Mouse (Mus musculus): ENCODE results near the gene Dcps. TPM values are rescaled to one million over a fixed set of nuclear protein-coding genes. Genes with fewer than 3 reads are reported as not detected.

Gene Dcps
- polyA plus RNA-seq, 1 experiment = 25.3 TPM

DNA sequence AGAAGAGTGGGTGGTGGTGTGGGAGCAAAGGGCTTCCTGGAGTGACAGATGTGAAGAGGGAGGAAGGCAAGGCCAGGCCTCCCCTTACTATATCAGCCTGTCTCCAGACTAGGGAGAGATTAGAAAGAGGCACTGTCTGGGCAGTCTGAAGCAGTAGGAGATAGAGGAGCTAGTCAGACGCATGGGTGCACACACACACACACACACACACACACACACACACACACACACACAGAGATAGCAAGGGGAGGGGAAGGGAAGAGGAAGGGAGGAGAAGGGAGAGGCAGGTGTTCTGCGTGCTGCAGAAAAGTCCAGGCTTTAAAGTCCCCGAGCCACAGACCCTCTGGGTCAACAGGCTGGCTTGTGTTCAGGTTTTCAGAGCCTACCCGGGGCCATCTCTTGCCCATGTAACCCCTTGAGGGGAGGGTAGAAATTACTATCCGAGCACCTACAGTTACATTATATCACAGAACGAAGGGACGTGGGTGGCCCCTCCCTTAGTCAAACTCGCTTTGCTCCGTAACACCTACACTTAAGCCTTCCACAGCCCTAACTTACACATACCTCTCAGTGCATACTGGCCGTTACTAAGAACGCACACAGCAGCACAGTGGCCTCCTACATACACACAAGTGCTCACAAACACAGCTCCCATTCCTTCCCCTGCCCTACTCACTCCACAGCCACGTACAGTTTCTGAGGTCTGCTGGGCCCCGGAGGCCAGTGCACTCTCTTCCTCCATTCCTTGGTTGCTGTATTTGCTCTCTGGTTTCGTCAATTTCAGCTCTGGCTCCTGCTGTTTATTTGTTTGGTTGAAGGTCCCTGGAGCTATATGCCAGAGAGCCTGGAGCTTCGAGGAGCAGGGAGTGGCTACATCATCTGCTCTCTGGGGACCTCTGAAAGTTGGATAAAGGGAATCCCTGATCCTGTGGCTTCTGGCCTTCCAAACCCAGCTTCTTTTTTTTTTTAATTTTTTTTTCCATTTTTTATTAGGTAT, 69.7 kb downstream of the Dcps start:
- peaks cover 3% of the 10 kb centered on the region for H3K4me1 ChIP-seq (ENCODE audit: control insufficient read depth, insufficient read depth, low read length)
- no peak for TF ChIP-seq POLR2A (IDR thresholded peaks at IDR 0.05; ENCODE audit: extremely low read depth, insufficient read depth, low read length)
- TF ChIP-seq CTCF (IDR thresholded peaks at IDR 0.05; ENCODE audit: extremely low read depth, insufficient read depth, low read length) = no peak
- H3K27ac ChIP-seq (ENCODE audit: insufficient read depth, low read length) = no peak overlapping the region
- no peak overlapping the region for H3K4me3 ChIP-seq (ENCODE audit: insufficient read depth, low read length)

DNA sequence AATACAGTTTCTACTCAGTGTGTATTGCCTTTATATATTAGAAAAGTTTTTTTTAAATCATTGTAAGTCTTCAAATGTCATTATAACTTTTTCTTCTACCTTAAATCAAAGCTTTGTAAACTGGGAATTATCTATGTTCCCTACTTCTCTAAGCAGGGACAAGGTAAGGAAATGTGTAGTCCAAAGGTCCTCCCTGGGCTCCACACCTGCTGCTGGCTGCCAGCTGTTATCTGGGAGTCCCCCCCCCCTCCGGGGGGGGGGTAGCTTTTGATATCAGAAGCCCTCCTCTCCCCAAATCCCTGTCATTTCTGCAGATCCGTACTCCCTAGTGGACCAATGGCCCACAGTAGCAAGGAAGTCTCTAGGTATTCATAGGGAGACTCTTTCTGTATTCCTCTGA, 70.4 kb downstream of the Dcps start:
- H3K27ac ChIP-seq (ENCODE audit: insufficient read depth, low read length) = no peak overlapping the region
- TF ChIP-seq POLR2A (IDR thresholded peaks at IDR 0.05; ENCODE audit: extremely low read depth, insufficient read depth, low read length) (no peak), CTCF (IDR thresholded peaks at IDR 0.05; ENCODE audit: extremely low read depth, insufficient read depth, low read length) (no peak)
- no peak overlapping the region for H3K4me3 ChIP-seq (ENCODE audit: insufficient read depth, low read length)
- H3K4me1 ChIP-seq (ENCODE audit: control insufficient read depth, insufficient read depth, low read length) = peaks cover 3% of the 10 kb centered on the region

DNA sequence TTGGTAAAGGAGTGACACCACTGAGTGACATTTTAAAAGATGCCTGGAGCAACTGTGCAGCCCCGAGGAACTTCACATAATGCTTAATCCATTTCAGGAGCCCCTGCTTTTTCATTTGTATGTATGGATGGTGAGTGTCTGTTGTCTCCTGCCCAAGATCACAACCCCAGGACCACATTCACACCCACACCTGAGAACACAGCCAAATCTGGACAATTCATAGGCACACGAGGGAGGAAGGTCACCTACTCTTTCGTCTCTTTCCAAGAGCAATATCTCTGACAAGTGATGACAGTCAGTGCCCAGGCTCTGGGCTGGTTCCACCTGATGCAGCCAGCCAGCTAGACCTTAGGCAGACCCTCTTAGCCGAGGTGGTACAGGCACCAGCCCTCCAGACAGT, 71.2 kb downstream of the Dcps start:
- TF ChIP-seq POLR2A (IDR thresholded peaks at IDR 0.05; ENCODE audit: extremely low read depth, insufficient read depth, low read length) = no peak
- TF ChIP-seq CTCF (IDR thresholded peaks at IDR 0.05; ENCODE audit: extremely low read depth, insufficient read depth, low read length) = no peak
- Histone ChIP-seq H3K27ac (ENCODE audit: insufficient read depth, low read length) (no peak overlapping the region), H3K4me3 (ENCODE audit: insufficient read depth, low read length) (no peak overlapping the region), H3K4me1 (ENCODE audit: control insufficient read depth, insufficient read depth, low read length) (peaks cover 3% of the 10 kb centered on the region)

DNA sequence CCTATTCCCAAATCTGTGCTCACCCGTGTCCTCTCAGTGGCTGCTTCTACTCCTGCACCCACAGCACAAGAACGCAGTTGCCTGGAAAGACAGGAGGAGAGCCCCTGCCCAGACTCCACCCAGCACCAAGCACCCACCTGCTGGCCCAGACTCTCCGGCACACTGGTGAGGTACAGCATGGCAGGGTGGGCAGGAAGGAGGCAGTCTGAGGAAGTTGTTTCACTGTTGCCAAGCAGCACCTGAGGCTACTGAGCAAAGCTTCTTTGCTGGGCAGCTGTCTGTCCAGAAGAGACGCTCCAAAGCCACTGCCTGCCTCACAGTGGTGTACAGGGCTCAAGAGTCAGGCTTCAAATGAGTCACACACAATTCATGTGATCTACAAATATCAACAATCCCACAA, 77.1 kb downstream of the Dcps start:
- TF ChIP-seq POLR2A (IDR thresholded peaks at IDR 0.05; ENCODE audit: extremely low read depth, insufficient read depth, low read length) (no peak), CTCF (IDR thresholded peaks at IDR 0.05; ENCODE audit: extremely low read depth, insufficient read depth, low read length) (no peak)
- no peak overlapping the region for H3K4me3 ChIP-seq (ENCODE audit: insufficient read depth, low read length)
- H3K27ac ChIP-seq (ENCODE audit: insufficient read depth, low read length) = no peak overlapping the region
- no peaks in the 10 kb centered on the region for H3K4me1 ChIP-seq (ENCODE audit: control insufficient read depth, insufficient read depth, low read length)

DNA sequence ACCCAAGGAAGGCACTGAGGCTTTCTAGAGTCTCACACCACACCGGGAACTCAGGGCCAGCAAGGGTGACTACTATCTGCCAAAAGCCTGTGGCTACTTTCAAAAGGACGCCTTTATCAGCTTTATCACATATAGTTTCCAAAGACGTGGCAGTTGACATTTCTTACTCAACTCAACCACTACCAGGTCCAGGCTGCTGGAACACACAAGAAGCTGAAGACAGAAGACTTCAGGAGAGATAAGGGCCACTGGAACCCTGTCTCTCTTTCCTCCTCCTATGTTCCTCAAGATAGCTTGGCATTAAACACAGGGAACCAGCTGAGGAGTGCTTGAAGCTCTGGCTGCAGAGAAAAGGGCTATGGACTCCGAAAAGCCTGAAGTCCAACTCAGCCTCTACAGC, 78.0 kb downstream of the Dcps start:
- TF ChIP-seq POLR2A (IDR thresholded peaks at IDR 0.05; ENCODE audit: extremely low read depth, insufficient read depth, low read length) (no peak), CTCF (IDR thresholded peaks at IDR 0.05; ENCODE audit: extremely low read depth, insufficient read depth, low read length) (no peak)
- Histone ChIP-seq H3K4me1 (ENCODE audit: control insufficient read depth, insufficient read depth, low read length) (no peaks in the 10 kb centered on the region), H3K27ac (ENCODE audit: insufficient read depth, low read length) (no peak overlapping the region), H3K4me3 (ENCODE audit: insufficient read depth, low read length) (no peak overlapping the region)

DNA sequence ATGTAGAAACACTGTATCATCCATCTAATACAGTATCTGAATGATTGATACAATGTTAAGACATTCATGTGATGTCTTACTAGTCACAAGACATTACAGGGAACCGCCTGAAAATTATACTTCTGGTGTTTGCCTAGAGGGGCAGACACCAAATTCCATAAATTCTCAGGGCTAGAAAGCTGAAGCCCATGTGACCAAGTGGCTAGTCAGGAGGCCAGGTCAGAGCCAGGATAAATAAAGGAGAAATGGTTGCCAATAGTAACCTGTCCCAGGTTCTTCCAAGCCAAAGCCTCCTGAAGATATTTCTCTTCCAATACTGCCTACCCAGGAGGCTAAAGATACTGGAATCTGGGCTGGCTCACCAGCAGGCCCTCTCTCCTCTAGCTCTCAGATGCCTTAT, 80.1 kb downstream of the Dcps start:
- TF ChIP-seq POLR2A (IDR thresholded peaks at IDR 0.05; ENCODE audit: extremely low read depth, insufficient read depth, low read length) = no peak
- no peak for TF ChIP-seq CTCF (IDR thresholded peaks at IDR 0.05; ENCODE audit: extremely low read depth, insufficient read depth, low read length)
- Histone ChIP-seq H3K4me3 (ENCODE audit: insufficient read depth, low read length) (no peak overlapping the region), H3K27ac (ENCODE audit: insufficient read depth, low read length) (no peak overlapping the region), H3K4me1 (ENCODE audit: control insufficient read depth, insufficient read depth, low read length) (no peaks in the 10 kb centered on the region)

DNA sequence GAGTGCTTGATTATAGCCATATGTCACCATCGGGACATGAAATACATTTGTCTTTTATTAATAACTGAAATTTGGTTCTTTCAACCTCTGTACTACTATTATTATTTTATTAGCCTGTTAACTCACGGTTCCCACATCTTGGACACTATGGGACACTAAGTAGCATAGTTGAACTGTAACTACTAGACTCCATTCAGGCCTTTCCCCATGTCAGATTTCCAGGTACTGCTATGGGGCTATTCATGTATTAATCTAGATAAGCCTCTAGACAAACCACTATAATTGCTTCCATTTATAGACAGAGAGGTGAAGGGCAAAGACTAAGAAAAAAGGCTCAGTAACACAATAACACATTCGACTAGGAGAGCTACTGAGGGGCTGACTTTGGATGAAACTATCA, 82.5 kb downstream of the Dcps start:
- Histone ChIP-seq H3K27ac (ENCODE audit: insufficient read depth, low read length) (no peak overlapping the region), H3K4me1 (ENCODE audit: control insufficient read depth, insufficient read depth, low read length) (no peaks in the 10 kb centered on the region), H3K4me3 (ENCODE audit: insufficient read depth, low read length) (no peak overlapping the region)
- no peak for TF ChIP-seq POLR2A (IDR thresholded peaks at IDR 0.05; ENCODE audit: extremely low read depth, insufficient read depth, low read length)
- TF ChIP-seq CTCF (IDR thresholded peaks at IDR 0.05; ENCODE audit: extremely low read depth, insufficient read depth, low read length) = no peak

DNA sequence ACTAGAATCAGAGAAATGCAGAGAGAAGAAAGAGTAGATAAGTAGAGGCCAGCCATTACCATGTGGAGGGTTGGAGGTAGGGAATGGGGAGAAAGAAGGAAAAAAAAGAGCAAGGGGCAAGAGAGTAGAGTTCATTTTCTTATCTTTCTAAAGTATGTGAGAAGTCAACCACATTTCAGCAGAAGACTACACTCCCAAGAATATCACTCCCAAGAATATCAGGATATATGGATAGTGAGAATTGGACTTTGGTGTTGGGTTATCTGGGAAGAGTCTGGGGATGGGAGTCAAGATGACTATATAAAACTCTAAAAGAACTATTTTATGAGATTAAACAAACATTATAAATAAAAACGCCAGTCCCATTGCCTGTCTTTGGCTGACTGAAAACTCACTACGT, 83.0 kb downstream of the Dcps start:
- Histone ChIP-seq H3K4me1 (ENCODE audit: control insufficient read depth, insufficient read depth, low read length) (no peaks in the 10 kb centered on the region), H3K27ac (ENCODE audit: insufficient read depth, low read length) (no peak overlapping the region), H3K4me3 (ENCODE audit: insufficient read depth, low read length) (no peak overlapping the region)
- TF ChIP-seq POLR2A (IDR thresholded peaks at IDR 0.05; ENCODE audit: extremely low read depth, insufficient read depth, low read length) = no peak
- no peak for TF ChIP-seq CTCF (IDR thresholded peaks at IDR 0.05; ENCODE audit: extremely low read depth, insufficient read depth, low read length)

Other genes with a start within 250 kb of the Dcps start
- gene St3gal4, start 56.8 kb downstream of the Dcps start, polyA plus RNA-seq (2012; rRNA removed) = 7.5 and 8.3 TPM in 2 replicates
- 50.5 and 52.8 TPM in 2 replicates for gene Srpr, start 24.1 kb upstream of the Dcps start, polyA plus RNA-seq (2012; rRNA removed)
- gene Tirap, start 24.2 kb upstream of the Dcps start, polyA plus RNA-seq (2012; rRNA removed) = 2.7 and 3.3 TPM in 2 replicates
- gene Foxred1, start 35.0 kb upstream of the Dcps start, polyA plus RNA-seq (2012; rRNA removed) = 57.0 and 64.6 TPM in 2 replicates
- gene Fam118b, start 91.7 kb upstream of the Dcps start, polyA plus RNA-seq (2012; rRNA removed) = 21.2 and 22.0 TPM in 2 replicates
- gene Rpusd4, start 91.8 kb upstream of the Dcps start, polyA plus RNA-seq (2012; rRNA removed) = 8.8 and 9.5 TPM in 2 replicates
- 5.6 and 6.2 TPM in 2 replicates for gene Cdon, start 245.1 kb upstream of the Dcps start, polyA plus RNA-seq (2012; rRNA removed)